Mouse (Mus musculus) liver, embryonic 14.5 days (tissue): ENCODE measurements around the gene Ppp2r3a. TPM values are rescaled to one million over a fixed set of nuclear protein-coding genes. Genes with fewer than 3 reads are reported as not detected.

Experiments used
- ATAC-seq: fragments of 200-750 bp; cut with Nextera tagmentation; 2 replicates; pipeline ENCODE4 v1.8.0; 2017; ENCODE audit warnings: moderate number of reproducible peaks, mild to moderate bottlenecking, moderate library complexity; ENCODE audit not compliant: insufficient read depth
- DNase-seq, 3 experiments: peaks; one replicate each; pipeline ENCODE4 v3.0.0-alpha.2; 2012 to 2013; ENCODE audit warnings: low read depth in 3 of 3, low spot score in 3 of 3
- H3K27ac ChIP-seq: fragments of 300-500 bp; sonication (generic); 2 replicates; pipeline ENCODE4 v1.5.1; 2014; ENCODE audit warnings: moderate library complexity, mild to moderate bottlenecking, control low read depth, inconsistent platforms
- H3K27me3 ChIP-seq: fragments of 300-500 bp; sonication (generic); 2 replicates; pipeline ENCODE4 v1.6.1; 2014; ENCODE audit warnings: mild to moderate bottlenecking, low read length, moderate library complexity; ENCODE audit not compliant: control insufficient read depth, insufficient read depth
- H3K36me3 ChIP-seq: fragments of 300-500 bp; sonication (generic); replicated peaks from 2 replicates; pipeline ENCODE4 v1.6.1; 2014; ENCODE audit warnings: low read depth; ENCODE audit not compliant: control insufficient read depth, insufficient read depth
- H3K4me1 ChIP-seq, 2 experiments: fragments of 200-500 bp in 1 of 2; fragments of 300-500 bp in 1 of 2; sonication (generic) in 1 of 2; replicated peaks; 2 replicates each; pipeline ENCODE4 v1.6.1; 2012 to 2014; ENCODE audit warnings: antibody characterized with exemption in 1 of 2, inconsistent platforms in 1 of 2, low read length in 1 of 2; ENCODE audit not compliant: control insufficient read depth in 2 of 2, insufficient read depth in 2 of 2
- H3K4me2 ChIP-seq: fragments of 300-500 bp; sonication (generic); 2 replicates; pipeline ENCODE4 v1.6.1; 2014; ENCODE audit warnings: low read depth, mild to moderate bottlenecking, control low read depth, moderate library complexity
- H3K4me3 ChIP-seq, 2 experiments: fragments of 200-500 bp in 1 of 2; fragments of 300-500 bp in 1 of 2; sonication (generic) in 1 of 2; 2 replicates each; pipeline ENCODE4 v1.5.1; 2012 to 2014; ENCODE audit warnings: low read depth in 2 of 2, low read length in 2 of 2, mild to moderate bottlenecking in 2 of 2, control low read depth in 1 of 2, inconsistent platforms in 1 of 2, moderate library complexity in 1 of 2; ENCODE audit not compliant: insufficient read depth in 1 of 2
- H3K9ac ChIP-seq: fragments of 300-500 bp; sonication (generic); replicated peaks from 2 replicates; pipeline ENCODE4 v1.6.1; 2014; ENCODE audit warnings: mild to moderate bottlenecking, control low read depth, moderate library complexity
- H3K9me3 ChIP-seq: fragments of 300-500 bp; sonication (generic); 2 replicates; pipeline ENCODE4 v1.6.1; 2016; ENCODE audit warnings: low read length, mixed read lengths; ENCODE audit not compliant: control insufficient read depth
- CTCF ChIP-seq: IDR thresholded peaks from 2 replicates; pipeline ENCODE4 v1.5.1; 2016; ENCODE audit warnings: antibody characterized with exemption, low read depth, control low read depth
- EP300 ChIP-seq: IDR thresholded peaks from 2 replicates; pipeline ENCODE4 v1.6.1; 2016; ENCODE audit warnings: antibody characterized with exemption, low read depth
- WGBS: fragments of 180-500 bp; shearing (Covaris S2); extraction: QIAGEN DNeasy Blood & Tissue Kit; methylation state at CpG from one replicate; pipeline ENCODE4 v1.1.7; 2014; ENCODE audit not compliant: insufficient replicate concordance; 5-methylcytosine and 5-hydroxymethylcytosine counted together
- polyA plus RNA-seq, 2 experiments: library from polyadenylated mRNA; depleted of rRNA in 1 of 2; stranded (reverse) in 1 of 2; unstranded in 1 of 2; fragments of >200 nt; fragmentation: Nextera tagmentation in 1 of 2; extraction: Ambion mirVana in 1 of 2; gene quantifications; 2 replicates each; pipeline versions ENCODE4 v1.2.1 to v1.2.3; 2012 to 2014

The Ppp2r3a gene
- polyA plus RNA-seq, 2 experiments, result 2.1 TPM

DNA sequence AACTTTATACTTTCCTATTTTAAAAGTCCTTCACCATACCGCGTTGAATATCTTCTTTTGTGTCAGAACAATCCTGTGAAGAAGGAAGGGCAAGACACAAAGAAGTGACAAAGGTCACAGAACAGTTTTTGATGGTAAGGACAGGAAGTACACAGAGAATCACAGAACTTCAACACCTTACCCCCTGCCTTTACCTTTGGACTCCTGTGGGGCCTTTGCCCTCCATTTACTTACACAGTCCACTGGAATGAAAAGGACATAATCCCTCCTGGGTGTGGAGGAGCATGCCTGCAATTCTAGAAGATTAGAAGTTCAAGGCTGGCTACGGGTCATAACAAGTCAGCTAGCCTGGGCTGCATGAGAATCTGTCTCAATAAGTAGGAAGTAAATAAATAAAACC is 1.5 kb upstream of the Ppp2r3a start:
- no peak overlapping the region for H3K4me3 ChIP-seq
- DNase-seq, result no peak
- H3K4me1 ChIP-seq, result peaks cover 3 to 15% of the 10 kb centered on the region in 2 experiments; a peak in 3 of 4 replicates
- H3K9me3 ChIP-seq, result no peaks in the 10 kb centered on the region
- no peak overlapping the region for H3K27ac ChIP-seq
- H3K9ac ChIP-seq, result no peak overlapping the region
- no peaks in the 10 kb centered on the region for H3K36me3 ChIP-seq
- ATAC-seq, result no peak
- 69% methylated on average over 3 of the region's 3 CpGs for WGBS
- TF ChIP-seq CTCF, result no peak
- TF ChIP-seq EP300, result no peak
- no peak overlapping the region for H3K4me2 ChIP-seq
- H3K27me3 ChIP-seq, result no peaks in the 10 kb centered on the region; the same call in 1 of the 2 replicates

DNA sequence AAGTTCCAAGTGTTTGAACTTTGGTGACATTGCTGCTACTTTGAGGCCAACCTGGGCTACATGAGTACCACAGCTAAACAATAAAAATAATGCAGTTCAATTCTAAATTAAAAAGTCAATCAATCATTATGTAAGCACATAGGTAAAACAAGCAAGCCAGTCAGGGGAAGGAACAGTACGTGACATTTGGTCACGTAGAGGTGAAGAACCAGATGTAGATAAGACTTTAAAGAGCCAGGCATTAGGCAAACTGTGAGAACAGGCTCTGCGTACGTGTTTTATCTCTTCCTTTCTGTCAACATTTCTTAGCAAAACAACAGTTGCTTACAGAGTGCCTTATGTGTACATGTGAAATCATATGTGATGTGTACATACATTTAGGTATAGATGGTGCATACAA is 946 bp upstream of the Ppp2r3a start:
- no peaks in the 10 kb centered on the region for H3K9me3 ChIP-seq
- ATAC-seq, result no peak
- H3K27ac ChIP-seq, result no peak overlapping the region
- H3K27me3 ChIP-seq, result no peaks in the 10 kb centered on the region; the same call in 1 of the 2 replicates
- H3K4me3 ChIP-seq, result no peak overlapping the region
- H3K4me2 ChIP-seq, result no peak overlapping the region; the same call in 1 of the 2 replicates
- H3K9ac ChIP-seq, result no peak overlapping the region
- TF ChIP-seq EP300 (peak; percentile 26), CTCF (no peak)
- 10% methylated on average over 4 of the region's 4 CpGs for WGBS
- peak in 1 of 3 experiments; percentile 12 for DNase-seq
- peaks cover 3 to 15% of the 10 kb centered on the region in 2 experiments; a peak in 3 of 4 replicates for H3K4me1 ChIP-seq
- no peaks in the 10 kb centered on the region for H3K36me3 ChIP-seq

DNA sequence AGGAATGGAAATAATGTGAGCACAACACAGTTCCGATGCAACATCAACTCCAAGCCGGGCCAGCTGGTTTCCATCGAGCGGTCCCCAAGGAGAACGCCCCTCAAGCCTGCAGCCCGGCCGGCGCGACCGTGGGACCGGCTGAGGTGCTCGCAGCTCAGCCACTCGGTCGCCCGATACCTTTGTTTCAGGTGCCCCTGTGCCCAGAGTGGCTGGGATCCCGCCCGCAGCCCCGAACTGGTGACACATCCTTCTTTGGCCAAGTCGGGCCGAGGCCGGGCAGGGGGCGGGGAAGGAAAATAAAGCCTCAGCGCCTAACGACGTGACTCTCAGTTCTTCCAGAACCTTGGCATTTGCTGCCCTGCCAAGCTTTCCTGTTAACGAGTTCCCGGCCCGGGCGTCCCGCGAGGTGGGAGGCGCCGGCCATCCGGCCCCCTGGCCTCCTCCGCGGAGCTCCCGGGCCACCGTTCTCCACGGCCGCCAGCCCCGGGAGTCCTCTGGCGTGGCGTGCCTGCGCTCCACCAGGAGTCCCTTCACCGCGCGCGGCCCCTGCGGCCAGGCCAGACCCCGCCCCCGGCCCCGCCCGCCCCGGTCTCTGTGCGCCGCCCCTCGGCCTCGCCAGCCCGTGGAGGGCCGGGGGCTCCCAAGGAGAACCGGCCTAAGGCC is 483 bp downstream of the Ppp2r3a start:
- peak overlapping the region; percentile 96 for H3K4me2 ChIP-seq
- under 1% methylated on average over 58 of the region's 61 CpGs for WGBS
- H3K9me3 ChIP-seq, result no peaks in the 10 kb centered on the region
- no peaks in the 10 kb centered on the region; the same call in 1 of the 2 replicates for H3K27me3 ChIP-seq
- no peaks in the 10 kb centered on the region for H3K36me3 ChIP-seq
- peak in 1 of 3 experiments; percentile 32 for DNase-seq
- peak overlapping the region; percentile 75 for H3K9ac ChIP-seq
- no peak overlapping the region for H3K27ac ChIP-seq
- H3K4me1 ChIP-seq, result peaks cover 3 to 15% of the 10 kb centered on the region in 2 experiments; a peak in 3 of 4 replicates
- peak; percentile 95 for ATAC-seq
- no peak for TF ChIP-seq CTCF
- TF ChIP-seq EP300, result no peak
- peak overlapping the region; percentile 75 to 89 for H3K4me3 ChIP-seq

DNA sequence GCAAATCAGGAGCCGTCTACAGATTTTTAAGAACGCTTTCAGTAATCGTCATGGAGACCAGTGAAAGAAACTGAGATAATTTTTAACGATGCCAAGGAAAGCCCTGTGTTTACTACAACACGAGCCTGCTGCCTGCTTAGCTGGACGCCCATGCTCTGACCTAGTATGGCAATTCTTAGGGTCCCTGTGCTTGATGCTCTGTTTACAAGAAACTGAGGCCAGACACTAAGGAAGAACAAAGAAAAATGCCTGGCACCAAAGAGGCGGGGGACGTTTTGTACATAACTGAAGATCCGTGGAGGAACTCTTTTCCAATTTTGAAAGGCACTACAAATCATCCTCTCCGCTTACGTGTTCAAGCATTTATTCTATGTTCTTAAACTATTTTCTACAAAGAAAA is 1.1 kb downstream of the Ppp2r3a start:
- H3K9me3 ChIP-seq, result no peaks in the 10 kb centered on the region
- H3K4me2 ChIP-seq, result peak overlapping the region; percentile 96
- ATAC-seq (no peak), DNase-seq (no peak)
- no peaks in the 10 kb centered on the region; the same call in 1 of the 2 replicates for H3K27me3 ChIP-seq
- no peak overlapping the region for H3K27ac ChIP-seq
- no peaks in the 10 kb centered on the region for H3K36me3 ChIP-seq
- H3K4me1 ChIP-seq, result peaks cover 3 to 16% of the 10 kb centered on the region in 2 experiments; a peak in 3 of 4 replicates
- H3K9ac ChIP-seq, result peak overlapping the region; percentile 75
- H3K4me3 ChIP-seq, result peak overlapping the region; percentile 39 to 75
- no peak for TF ChIP-seq EP300
- no peak for TF ChIP-seq CTCF
- WGBS, result 17% methylated on average over 11 of the region's 11 CpGs

DNA sequence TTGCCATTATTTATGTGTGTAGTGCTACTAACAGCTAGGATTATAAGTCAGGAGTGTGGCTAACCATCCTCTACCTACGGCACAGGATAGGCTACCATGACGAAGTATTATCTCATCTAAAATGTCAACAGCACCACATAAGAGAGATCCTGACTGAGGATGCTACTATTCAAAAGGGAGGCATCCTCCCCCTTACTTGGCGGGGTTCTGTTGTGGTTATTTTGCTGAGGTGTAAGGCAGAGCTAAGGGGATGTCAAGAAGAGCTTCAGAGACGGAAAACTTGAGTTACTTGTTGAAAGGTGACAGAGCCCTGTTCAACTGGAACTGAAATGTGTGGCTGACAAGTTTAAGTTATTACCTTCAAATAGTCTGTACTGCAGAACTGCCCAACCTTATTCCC is 2.0 kb downstream of the Ppp2r3a start:
- ATAC-seq, result no peak
- TF ChIP-seq EP300 (no peak), CTCF (no peak)
- WGBS, result 52% methylated on average over 4 of the region's 4 CpGs
- H3K27me3 ChIP-seq, result no peaks in the 10 kb centered on the region; the same call in 1 of the 2 replicates
- H3K36me3 ChIP-seq, result no peaks in the 10 kb centered on the region
- H3K9ac ChIP-seq, result no peak overlapping the region
- no peak overlapping the region for H3K4me3 ChIP-seq
- peaks cover 3 to 22% of the 10 kb centered on the region in 2 experiments; a peak in 3 of 4 replicates for H3K4me1 ChIP-seq
- DNase-seq, result no peak
- no peak overlapping the region for H3K27ac ChIP-seq
- H3K9me3 ChIP-seq, result no peaks in the 10 kb centered on the region
- no peak overlapping the region for H3K4me2 ChIP-seq
